Mouse (Mus musculus): ENCODE results near the gene Olfr884.

GRCm38 (mm10) chr9:38000021-38000420 lies 46.3 kb upstream of the Olfr884 start:
- TF ChIP-seq POLR2A (IDR thresholded peaks at IDR 0.05; ENCODE audit: control insufficient read depth, extremely low read depth, insufficient read depth, low read length, poor library complexity) (no peak), CTCF (IDR thresholded peaks at IDR 0.05; ENCODE audit: borderline replicate concordance, control insufficient read depth, extremely low read depth, insufficient read depth, low read length, poor library complexity) (no peak)

All from thymus, adult 2 months (tissue).